Mouse (Mus musculus) heart, adult 2 months (tissue): ENCODE data around the gene Clca4b.

ENCODE experiments used
- CTCF ChIP-seq: fragments of 200-600 bp; IDR thresholded peaks from 2 replicates; pipeline ENCODE4 v1.8.1; 2022; ENCODE audit warnings: antibody characterized with exemption, mild to moderate bottlenecking, moderate library complexity
- EP300 ChIP-seq: fragments of 200-500 bp; IDR thresholded peaks from 2 replicates; pipeline ENCODE4 v1.6.1; 2011; ENCODE audit warnings: low read depth, low read length, control low read depth; ENCODE audit not compliant: insufficient read depth
- POLR2A ChIP-seq: fragments of 200-500 bp; IDR thresholded peaks from 2 replicates; pipeline ENCODE4 v1.6.1; 2011; ENCODE audit warnings: mild to moderate bottlenecking, low read depth, low read length, control low read depth; ENCODE audit not compliant: insufficient read depth

DNA sequence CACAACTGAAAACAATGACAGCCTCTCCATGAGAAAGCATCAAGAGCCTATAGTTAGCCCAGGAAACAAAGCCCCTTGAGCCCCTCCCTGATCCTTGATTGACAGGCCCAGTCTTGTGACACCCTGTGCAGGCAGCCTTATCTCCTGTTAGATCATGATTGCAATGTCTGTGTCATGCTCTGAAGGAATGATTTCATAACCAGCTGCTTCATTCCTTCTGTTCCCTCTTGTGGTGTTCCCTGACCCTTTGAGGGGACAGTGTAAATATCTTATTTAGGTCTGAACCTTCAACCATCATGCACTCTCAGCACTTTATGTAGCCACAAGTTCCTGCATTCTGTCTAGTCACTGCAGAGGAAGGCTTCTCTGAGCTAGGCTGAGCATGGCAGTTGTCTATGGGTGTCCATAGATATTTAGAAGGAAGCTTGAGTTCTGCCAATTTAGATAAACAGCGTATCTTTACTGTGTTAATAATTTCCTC lies 722 bp upstream of the Clca4b start:
- no peak for TF ChIP-seq CTCF
- TF ChIP-seq POLR2A, result no peak
- TF ChIP-seq EP300, result no peak
